Mouse (Mus musculus): ENCODE results near the gene Arhgef16. TPM values are rescaled to one million over a fixed set of nuclear protein-coding genes. Genes with fewer than 3 reads are reported as not detected.
A peak's percentile ranks its signal among the peaks of the same experiment; 100 is the strongest.

Gene Arhgef16
- polyA plus RNA-seq, 1 experiment from 2014 or later, result 0.64 TPM

GRCm38 (mm10) chr4:154273000-154273399, 28.5 kb downstream of the Arhgef16 start:
- no peaks in the 10 kb centered on the region for H3K9me3 ChIP-seq
- H3K4me3 ChIP-seq (replicated peaks), result no peak overlapping the region
- H3K9ac ChIP-seq, result no peak overlapping the region
- no peak overlapping the region for H3K4me2 ChIP-seq
- no peaks in the 10 kb centered on the region for H3K27me3 ChIP-seq
- no peaks in the 10 kb centered on the region for H3K4me1 ChIP-seq
- H3K27ac ChIP-seq, result no peak overlapping the region
- 52% methylated on average over 3 of the region's 3 CpGs for WGBS
- peaks cover 4% of the 10 kb centered on the region; the same call in 1 of the 2 replicates for H3K36me3 ChIP-seq (replicated peaks)
- ATAC-seq (ENCODE audit: low FRiP score), result no peak

- no peak overlapping the region for H3K27ac ChIP-seq
- no peak for ATAC-seq (ENCODE audit: low FRiP score)
- H3K9ac ChIP-seq, result no peak overlapping the region
Measured at GRCm38 (mm10) chr4:154269520-154269919, 32.0 kb downstream of the Arhgef16 start.

GRCm38 (mm10) chr4:154267511-154267910, 34.0 kb downstream of the Arhgef16 start:
- Histone ChIP-seq H3K4me1 (no peaks in the 10 kb centered on the region), H3K9me3 (peaks cover 6% of the 10 kb centered on the region; the same call in 1 of the 2 replicates), H3K36me3 (replicated peaks) (peaks cover 14% of the 10 kb centered on the region), H3K27ac (no peak overlapping the region), H3K4me3 (replicated peaks) (no peak overlapping the region), H3K27me3 (no peaks in the 10 kb centered on the region), H3K9ac (no peak overlapping the region), H3K4me2 (no peak overlapping the region)
- 87% methylated on average over 6 of the region's 6 CpGs for WGBS
- ATAC-seq (ENCODE audit: low FRiP score), result no peak

More at GRCm38 (mm10) chr4:154269520-154269919, 32.0 kb downstream of the Arhgef16 start:
- Histone ChIP-seq H3K36me3 (replicated peaks) (peaks cover 4% of the 10 kb centered on the region; the same call in 1 of the 2 replicates), H3K4me1 (no peaks in the 10 kb centered on the region), H3K27me3 (no peaks in the 10 kb centered on the region), H3K4me2 (no peak overlapping the region), H3K4me3 (replicated peaks) (no peak overlapping the region), H3K9me3 (no peaks in the 10 kb centered on the region)
- 56% methylated on average over 10 of the region's 10 CpGs for WGBS

GRCm38 (mm10) chr4:154262071-154262470, 39.4 kb downstream of the Arhgef16 start:
- WGBS, result 50% methylated on average over 4 of the region's 4 CpGs
- H3K4me1 ChIP-seq, result no peaks in the 10 kb centered on the region
- H3K4me3 ChIP-seq (replicated peaks), result no peak overlapping the region
- H3K36me3 ChIP-seq (replicated peaks), result peaks cover 14% of the 10 kb centered on the region
- peaks cover 6% of the 10 kb centered on the region; the same call in 1 of the 2 replicates for H3K9me3 ChIP-seq
- no peak for ATAC-seq (ENCODE audit: low FRiP score)
- no peak overlapping the region for H3K27ac ChIP-seq
- H3K9ac ChIP-seq, result no peak overlapping the region
- H3K4me2 ChIP-seq, result no peak overlapping the region
- H3K27me3 ChIP-seq, result no peaks in the 10 kb centered on the region

- H3K4me1 ChIP-seq, result no peaks in the 10 kb centered on the region
- no peak overlapping the region for H3K4me3 ChIP-seq (replicated peaks)
- peaks cover 14% of the 10 kb centered on the region for H3K36me3 ChIP-seq (replicated peaks)
- 89% methylated on average over 5 of the region's 5 CpGs for WGBS
- H3K9ac ChIP-seq, result no peak overlapping the region
- H3K27ac ChIP-seq, result no peak overlapping the region
- H3K27me3 ChIP-seq, result no peaks in the 10 kb centered on the region
- H3K9me3 ChIP-seq, result peaks cover 6% of the 10 kb centered on the region; the same call in 1 of the 2 replicates
- H3K4me2 ChIP-seq, result no peak overlapping the region
- ATAC-seq (ENCODE audit: low FRiP score), result no peak
Measured at GRCm38 (mm10) chr4:154260755-154261154, 40.7 kb downstream of the Arhgef16 start.

- Histone ChIP-seq H3K36me3 (replicated peaks) (no peaks in the 10 kb centered on the region), H3K4me2 (no peak overlapping the region), H3K4me1 (peaks cover 14% of the 10 kb centered on the region), H3K4me3 (replicated peaks) (no peak overlapping the region), H3K9ac (no peak overlapping the region), H3K27ac (no peak overlapping the region), H3K9me3 (no peaks in the 10 kb centered on the region), H3K27me3 (no peaks in the 10 kb centered on the region)
- no peak for ATAC-seq (ENCODE audit: low FRiP score)
- WGBS, result 92% methylated on average over 20 of the region's 20 CpGs
Measured at GRCm38 (mm10) chr4:154252537-154253255, 48.8 kb downstream of the Arhgef16 start.

GRCm38 (mm10) chr4:154249316-154249715, 52.2 kb downstream of the Arhgef16 start:
- Histone ChIP-seq H3K27me3 (no peaks in the 10 kb centered on the region), H3K4me3 (replicated peaks) (no peak overlapping the region), H3K9me3 (no peaks in the 10 kb centered on the region), H3K36me3 (replicated peaks) (no peaks in the 10 kb centered on the region), H3K27ac (0 out of 2 replicates have a peak overlapping the region, but pooled peaks have one; percentile 13), H3K4me1 (peaks cover 30% of the 10 kb centered on the region), H3K4me2 (no peak overlapping the region), H3K9ac (no peak overlapping the region)
- 55% methylated on average over 8 of the region's 8 CpGs for WGBS
- no peak for ATAC-seq (ENCODE audit: low FRiP score)

GRCm38 (mm10) chr4:154248092-154248805, 53.2 kb downstream of the Arhgef16 start:
- H3K4me2 ChIP-seq, result no peak overlapping the region
- no peaks in the 10 kb centered on the region for H3K27me3 ChIP-seq
- no peak overlapping the region for H3K4me3 ChIP-seq (replicated peaks)
- no peaks in the 10 kb centered on the region for H3K9me3 ChIP-seq
- ATAC-seq (ENCODE audit: low FRiP score), result no peak
- WGBS, result 78% methylated on average over 21 of the region's 21 CpGs
- H3K4me1 ChIP-seq, result peaks cover 30% of the 10 kb centered on the region
- peak overlapping the region; percentile 25; the same call in 1 of the 2 replicates for H3K27ac ChIP-seq
- H3K36me3 ChIP-seq (replicated peaks), result no peaks in the 10 kb centered on the region
- 0 out of 2 replicates have a peak overlapping the region, but pooled peaks have one; percentile 12 for H3K9ac ChIP-seq

GRCm38 (mm10) chr4:154247207-154248091, 54.0 kb downstream of the Arhgef16 start:
- Histone ChIP-seq H3K36me3 (replicated peaks) (no peaks in the 10 kb centered on the region), H3K4me3 (replicated peaks) (no peak overlapping the region), H3K9ac (no peak overlapping the region), H3K9me3 (no peaks in the 10 kb centered on the region), H3K27ac (no peak overlapping the region), H3K27me3 (no peaks in the 10 kb centered on the region), H3K4me1 (peaks cover 30% of the 10 kb centered on the region), H3K4me2 (peak overlapping the region; percentile 51; the same call in 1 of the 2 replicates)
- 39% methylated on average over 22 of the region's 22 CpGs for WGBS
- ATAC-seq (ENCODE audit: low FRiP score), result 0 out of 2 replicates have a peak, but pooled peaks have one; percentile 4

GRCm38 (mm10) chr4:154246115-154247040, 55.1 kb downstream of the Arhgef16 start:
- no peaks in the 10 kb centered on the region for H3K27me3 ChIP-seq
- peaks cover 30% of the 10 kb centered on the region for H3K4me1 ChIP-seq
- ATAC-seq (ENCODE audit: low FRiP score), result peak; percentile 57
- WGBS, result 6% methylated on average over 19 of the region's 19 CpGs
- 0 out of 2 replicates have a peak overlapping the region, but pooled peaks have one; percentile 7 for H3K4me3 ChIP-seq (replicated peaks)
- H3K27ac ChIP-seq, result no peak overlapping the region
- H3K36me3 ChIP-seq (replicated peaks), result no peaks in the 10 kb centered on the region
- H3K9ac ChIP-seq, result no peak overlapping the region
- H3K4me2 ChIP-seq, result peak overlapping the region; percentile 51
- H3K9me3 ChIP-seq, result no peaks in the 10 kb centered on the region

GRCm38 (mm10) chr4:154245342-154245741, 56.1 kb downstream of the Arhgef16 start:
- WGBS, result 86% methylated on average over 7 of the region's 7 CpGs
- Histone ChIP-seq H3K4me2 (no peak overlapping the region), H3K9me3 (no peaks in the 10 kb centered on the region), H3K27me3 (no peaks in the 10 kb centered on the region), H3K36me3 (replicated peaks) (no peaks in the 10 kb centered on the region), H3K27ac (no peak overlapping the region), H3K4me3 (replicated peaks) (no peak overlapping the region), H3K9ac (no peak overlapping the region), H3K4me1 (peaks cover 30% of the 10 kb centered on the region)
- no peak for ATAC-seq (ENCODE audit: low FRiP score)
